Mouse (Mus musculus) NIH3T3 (cell line): ENCODE data around the gene Nfe2l1.
"Not testable (repeated sequence)": the region's sequence is repeated elsewhere in the genome, so short reads cannot be mapped to it uniquely, and the experiment has no call there.

ENCODE experiments used
- DNase-seq: peaks from one replicate; pipeline ENCODE4 v3.0.0-alpha.2; 2012; ENCODE audit warnings: low read depth

Nfe2l1 gene

DNA sequence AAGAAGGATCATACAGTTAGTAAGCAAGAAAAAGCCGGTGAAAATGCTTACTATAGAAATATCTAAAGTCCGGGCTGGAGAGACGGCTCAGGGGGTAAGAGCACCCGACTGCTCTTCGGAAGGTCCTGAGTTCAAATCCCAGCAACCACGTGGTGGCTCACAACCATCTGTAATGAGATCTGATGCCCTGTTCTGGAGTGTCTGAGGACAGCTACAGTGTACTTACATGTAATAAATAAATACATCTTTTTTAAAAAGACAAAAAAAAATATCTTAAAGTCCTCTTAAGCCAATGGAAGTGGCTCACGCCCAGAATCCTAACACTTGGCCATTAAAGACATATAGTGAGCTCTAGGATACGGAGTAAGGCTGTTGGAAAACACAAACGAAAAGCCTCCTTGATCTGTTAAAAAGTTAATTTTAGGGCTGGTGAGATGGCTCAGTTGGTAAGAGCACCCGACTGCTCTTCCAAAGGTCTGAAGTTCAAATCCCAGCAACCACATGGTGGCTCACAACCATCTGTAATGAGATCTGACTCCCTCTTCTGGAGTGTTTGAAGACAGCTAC is 51.6 kb downstream of the Nfe2l1 start:
- DNase-seq: not testable (repeated sequence)

DNA sequence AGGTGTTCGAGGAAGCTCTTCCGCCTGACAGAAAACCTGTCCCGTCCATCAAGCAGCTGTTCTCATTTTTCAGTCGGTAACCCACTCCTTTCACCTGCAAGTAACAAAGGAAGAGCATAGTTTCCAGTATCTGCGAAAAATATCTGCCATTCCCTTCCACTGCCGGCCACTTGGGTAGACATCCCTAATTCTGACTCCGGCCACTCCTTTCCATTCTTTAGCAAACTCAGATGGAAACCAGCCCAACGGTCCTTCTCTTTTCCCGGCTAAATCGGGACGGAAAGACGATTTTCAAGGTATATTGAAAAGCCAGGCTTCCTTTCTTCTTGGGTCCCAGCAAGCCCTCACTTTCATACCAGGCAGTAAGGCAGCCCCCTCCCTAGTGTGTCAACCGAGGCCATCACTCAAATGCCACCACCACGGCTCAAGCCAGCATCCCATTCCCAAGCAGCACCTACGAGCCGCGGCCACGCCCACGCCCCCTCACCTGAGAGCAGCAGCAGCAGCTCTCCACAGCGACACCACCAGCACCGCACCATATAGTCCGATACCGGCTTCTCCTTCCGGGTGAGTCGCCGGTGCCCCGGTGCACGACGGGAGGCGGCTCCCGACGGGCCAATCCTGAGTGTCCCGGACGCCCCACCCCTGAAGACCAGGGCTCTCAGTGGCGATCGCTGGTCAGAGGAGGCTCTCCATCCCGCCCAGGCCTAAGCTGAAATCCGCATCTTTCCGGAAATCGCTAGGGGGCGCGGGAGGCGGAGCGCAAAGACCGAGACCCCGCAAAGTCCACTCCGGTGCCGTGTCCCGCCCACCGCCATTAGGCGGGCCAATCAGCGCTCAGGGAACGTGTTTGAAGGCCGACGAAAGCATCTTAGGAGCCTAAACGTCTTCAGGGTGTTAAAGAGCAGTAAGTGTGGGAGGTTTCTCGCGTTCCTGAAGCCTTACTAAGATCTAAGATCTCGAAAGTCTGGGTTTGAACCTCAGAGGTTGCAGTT is 52.5 kb downstream of the Nfe2l1 start, which contains the start of gene Snx11:
Snx11 (minus strand) TSS at position 592 of the 995 bp plus-strand sequence.
- peak; percentile 99 for DNase-seq

DNA sequence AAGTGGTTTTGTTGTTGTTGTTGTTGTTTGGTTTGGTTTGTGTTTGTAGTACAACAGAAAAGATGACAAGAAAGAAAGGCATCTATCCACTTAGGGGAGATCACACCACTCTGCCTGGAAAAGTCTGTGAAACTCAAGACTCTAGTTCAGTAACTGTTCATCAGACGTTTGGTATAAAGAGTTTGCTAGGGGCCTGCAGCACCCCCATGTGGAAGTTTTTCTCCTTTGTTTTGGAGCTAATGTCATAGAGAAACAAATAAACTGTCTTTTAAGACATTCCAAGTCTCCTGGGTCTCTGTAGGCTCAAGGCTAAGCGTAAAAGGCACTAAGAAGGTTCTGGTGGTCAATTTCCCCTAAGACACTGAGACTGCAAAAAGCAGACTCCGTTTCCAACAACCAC is 53.7 kb downstream of the Nfe2l1 start:
- DNase-seq: peak; percentile 70

DNA sequence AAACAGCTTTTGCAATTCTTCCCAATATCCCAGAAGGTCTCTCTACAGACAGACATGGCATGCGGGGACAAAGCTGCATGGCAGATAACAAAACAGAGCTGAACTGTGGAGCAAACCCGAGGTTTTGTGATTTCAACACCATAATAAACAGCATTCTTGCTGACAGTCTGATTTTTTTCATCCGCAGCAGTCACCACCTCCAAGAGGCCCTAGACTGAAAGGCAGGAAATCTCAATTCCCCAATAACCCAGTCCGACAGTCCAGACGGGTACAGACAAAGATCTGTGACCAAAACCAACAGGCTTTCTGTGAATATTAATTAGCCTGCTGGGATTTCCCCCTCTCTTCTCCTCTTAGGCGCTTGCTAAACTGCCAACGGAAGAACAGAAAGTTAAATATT is 54.1 kb downstream of the Nfe2l1 start:
- DNase-seq: no peak

DNA sequence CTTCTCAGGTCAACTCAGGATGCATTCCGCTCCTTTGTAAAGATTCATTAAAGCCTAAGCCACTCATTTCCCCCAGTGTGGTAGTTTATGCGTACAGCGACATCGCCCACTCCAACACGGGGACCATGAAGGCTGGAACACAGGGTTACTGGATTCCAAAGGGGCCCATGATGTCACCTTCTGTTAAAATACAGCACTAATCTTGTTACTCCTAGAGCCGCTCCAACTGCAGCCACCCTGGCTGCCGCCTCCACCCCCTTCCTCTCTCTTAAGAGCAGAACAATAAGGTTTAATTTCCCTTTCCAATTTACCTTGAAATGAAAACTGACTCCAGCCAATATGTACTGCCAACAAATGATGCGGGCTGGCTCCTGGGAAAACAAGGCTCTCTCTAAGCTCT is 54.7 kb downstream of the Nfe2l1 start:
- DNase-seq: no peak

DNA sequence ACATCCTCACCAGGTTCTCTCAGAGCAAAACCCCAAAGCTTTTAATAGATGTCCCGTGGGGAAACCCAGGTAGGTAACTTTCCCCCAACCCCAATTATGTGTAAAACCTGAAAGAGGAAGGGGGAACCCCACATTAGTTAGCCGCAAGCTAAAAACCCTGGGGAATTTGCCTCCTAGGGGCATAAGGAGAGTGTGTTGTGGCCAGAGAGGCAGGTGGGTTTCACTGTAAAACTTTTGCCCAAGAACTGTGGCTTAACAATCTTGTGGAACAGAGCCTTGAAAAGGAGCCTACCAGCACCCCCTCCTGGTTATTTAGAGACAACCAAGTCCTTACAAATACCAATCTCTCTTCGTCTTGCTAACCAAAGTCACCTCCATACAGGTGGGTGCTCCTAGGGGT is 55.2 kb downstream of the Nfe2l1 start:
- DNase-seq: peak; percentile 57

DNA sequence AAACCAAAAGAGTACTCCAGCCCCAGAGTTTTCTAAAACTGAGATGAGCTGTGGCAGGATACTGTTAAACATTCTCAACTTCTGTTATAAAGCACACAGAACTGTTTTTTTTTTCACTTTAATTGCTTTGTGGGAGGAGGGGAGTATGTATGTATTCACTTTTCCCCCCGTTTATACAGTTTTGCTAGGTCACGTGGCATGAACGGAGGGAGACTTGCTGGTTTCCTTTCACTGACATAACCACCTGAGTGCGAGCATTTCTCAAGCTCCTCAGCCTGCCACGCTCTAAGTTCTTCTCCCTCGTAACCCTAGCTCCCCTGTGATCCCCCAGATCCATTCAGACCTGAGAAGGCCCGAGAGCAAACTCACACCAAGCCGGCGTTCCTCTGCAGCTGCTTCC is 57.4 kb downstream of the Nfe2l1 start:
- no peak for DNase-seq

DNA sequence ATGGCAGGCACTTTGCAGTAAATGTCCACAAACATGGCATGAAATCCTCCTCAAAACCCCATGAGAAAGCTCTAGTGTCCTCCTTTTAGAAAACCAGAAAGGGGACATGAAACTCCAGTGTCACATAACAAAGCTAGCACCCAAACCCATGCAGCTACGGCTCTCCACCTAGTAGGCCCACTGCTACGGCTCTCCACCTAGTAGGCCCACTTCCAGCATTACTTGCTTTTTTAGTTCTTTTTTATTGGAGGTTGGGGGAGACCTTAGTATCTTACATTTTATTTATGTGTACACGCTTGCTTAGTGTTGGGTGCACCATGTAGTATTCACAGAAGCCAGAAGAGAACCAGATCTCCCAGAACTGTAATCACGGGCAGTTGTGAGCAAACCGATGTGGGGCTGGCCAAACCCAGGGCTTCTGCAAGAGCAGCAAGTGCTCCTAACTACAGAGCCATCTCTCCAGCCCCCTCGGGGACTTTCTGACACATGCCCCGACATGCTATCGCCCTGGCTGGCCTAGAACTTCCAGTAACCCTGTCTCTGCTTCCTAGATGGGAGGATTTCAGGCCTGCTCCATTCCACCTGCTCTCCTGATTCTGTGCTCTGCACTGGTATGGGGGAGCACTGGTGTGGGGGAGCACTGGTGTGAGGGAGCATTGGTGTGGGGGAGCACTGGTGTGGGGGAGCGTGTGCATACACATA is 58.3 kb downstream of the Nfe2l1 start:
- no peak for DNase-seq

DNA sequence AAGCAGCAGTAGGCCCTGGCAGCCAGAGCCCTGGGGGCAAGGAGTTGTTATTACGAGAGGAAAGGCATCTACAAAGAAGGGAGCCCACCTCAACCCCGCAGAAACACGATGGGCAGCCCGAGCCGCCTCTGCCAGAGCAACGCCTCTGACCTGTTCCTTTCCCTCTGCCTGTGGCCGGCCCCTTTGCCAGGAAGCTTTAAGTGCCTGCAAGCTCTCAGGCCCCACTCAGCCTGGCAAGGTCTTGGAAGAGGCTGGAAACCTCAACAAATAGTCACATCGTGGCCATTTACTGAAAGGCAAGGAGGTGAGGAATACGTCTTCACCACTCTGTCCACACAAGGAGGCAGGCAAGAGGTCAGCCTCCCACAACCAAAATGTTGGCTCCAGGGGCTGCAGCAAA is 61.5 kb downstream of the Nfe2l1 start:
- no peak for DNase-seq
